Mouse (Mus musculus) naive thymus-derived CD4-positive, alpha-beta T cell, adult 2 months (primary cell): ENCODE data around the gene B4galnt4.
"Not testable (repeated sequence)": the region's sequence is repeated elsewhere in the genome, so short reads cannot be mapped to it uniquely, and the experiment has no call there.

ENCODE experiments used
- DNase-seq: peaks from one replicate; pipeline ENCODE4 v3.0.0-alpha.2; 2011; ENCODE audit warnings: low read depth

The B4galnt4 gene

GRCm38 (mm10) chr7:141060426-141061242, at the start of gene B4galnt4:
B4galnt4 (plus strand) TSS chr7:141061104.
- DNase-seq: peak; percentile 59

- DNase-seq: no peak
These were observed 49.6 kb upstream of the B4galnt4 start for GRCm38 (mm10) chr7:141011238-141011770.

GRCm38 (mm10) chr7:141016707-141017697, 43.9 kb upstream of the B4galnt4 start:
- no peak for DNase-seq

- not testable (repeated sequence) for DNase-seq
These were observed 43.1 kb upstream of the B4galnt4 start, which contains the start of gene Ifitm6 for GRCm38 (mm10) chr7:141017824-141018223. Ifitm6 (minus strand) TSS chr7:141017924.

- DNase-seq: no peak
These were observed 41.9 kb upstream of the B4galnt4 start for GRCm38 (mm10) chr7:141019028-141019427.

- no peak for DNase-seq
These were observed 39.1 kb upstream of the B4galnt4 start for GRCm38 (mm10) chr7:141021489-141022449.

- no peak for DNase-seq
These were observed 35.8 kb upstream of the B4galnt4 start for GRCm38 (mm10) chr7:141024865-141025838.

- DNase-seq: no peak
These were observed 34.7 kb upstream of the B4galnt4 start for GRCm38 (mm10) chr7:141026097-141026739.

- no peak for DNase-seq
These were observed 34.2 kb upstream of the B4galnt4 start for GRCm38 (mm10) chr7:141026740-141027098.

GRCm38 (mm10) chr7:141028831-141029230, 32.1 kb upstream of the B4galnt4 start, which contains the start of gene Gm17387:
Gm17387 (plus strand) TSS chr7:141029131.
- no peak for DNase-seq

- no peak for DNase-seq
These were observed 30.5 kb upstream of the B4galnt4 start for GRCm38 (mm10) chr7:141030390-141030789.

GRCm38 (mm10) chr7:141032458-141033167, 28.3 kb upstream of the B4galnt4 start:
- no peak for DNase-seq

- DNase-seq: not testable (repeated sequence)
These were observed 24.3 kb upstream of the B4galnt4 start for GRCm38 (mm10) chr7:141036624-141037023.

GRCm38 (mm10) chr7:141038090-141039032, 22.5 kb upstream of the B4galnt4 start:
- DNase-seq: peak; percentile 66

- DNase-seq: no peak
These were observed 21.4 kb upstream of the B4galnt4 start for GRCm38 (mm10) chr7:141039386-141040107.

- no peak for DNase-seq
These were observed 19.9 kb upstream of the B4galnt4 start for GRCm38 (mm10) chr7:141040867-141041606.
